Mouse (Mus musculus) lung, postnatal 25 days (tissue): ENCODE measurements around the gene Atoh1.

Experiments used
- DNase-seq: peaks from one replicate; pipeline ENCODE4 v3.0.0; 2022; ENCODE audit warnings: low spot score

The Atoh1 gene

DNA sequence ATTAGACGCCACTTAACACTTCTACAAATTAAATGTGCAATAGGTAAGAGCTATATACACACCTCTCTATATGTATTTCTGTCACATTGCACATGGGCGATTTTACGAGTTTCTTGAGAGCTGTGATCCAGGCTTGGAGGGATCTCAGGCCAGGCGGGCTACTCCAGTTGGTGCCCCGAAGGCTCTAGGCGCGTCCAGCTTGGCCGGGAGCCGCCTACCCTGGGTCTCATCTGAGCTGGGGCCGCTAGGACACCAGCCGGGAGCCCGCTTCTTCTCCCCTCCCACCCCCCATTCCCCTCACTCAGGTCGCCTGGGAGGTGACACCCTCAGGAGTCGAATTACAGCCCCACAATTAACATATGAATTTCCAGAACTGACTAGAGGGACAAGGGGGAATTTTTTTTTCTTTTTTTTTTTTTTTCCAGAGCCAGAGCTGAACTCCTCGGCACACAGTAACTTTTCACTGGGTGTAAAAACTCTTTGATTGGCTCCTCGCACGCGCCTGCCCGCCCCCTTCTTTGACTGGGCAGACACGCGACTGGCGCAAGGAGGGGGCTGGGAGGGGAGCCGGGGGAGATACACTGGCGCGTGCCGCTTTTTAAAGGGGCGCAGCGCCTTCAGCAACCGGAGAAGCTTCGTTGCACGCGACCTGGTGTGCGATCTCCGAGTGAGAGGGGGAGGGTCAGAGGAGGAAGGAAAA is at the start of gene Atoh1:
Atoh1 (plus strand) TSS at position 627 of the 700 bp plus-strand sequence.
- DNase-seq = peak; percentile 4

- DNase-seq = no peak
Observed at GRCm38 (mm10) chr6:64683974-64684373, 45.0 kb upstream of the Atoh1 start.

DNA sequence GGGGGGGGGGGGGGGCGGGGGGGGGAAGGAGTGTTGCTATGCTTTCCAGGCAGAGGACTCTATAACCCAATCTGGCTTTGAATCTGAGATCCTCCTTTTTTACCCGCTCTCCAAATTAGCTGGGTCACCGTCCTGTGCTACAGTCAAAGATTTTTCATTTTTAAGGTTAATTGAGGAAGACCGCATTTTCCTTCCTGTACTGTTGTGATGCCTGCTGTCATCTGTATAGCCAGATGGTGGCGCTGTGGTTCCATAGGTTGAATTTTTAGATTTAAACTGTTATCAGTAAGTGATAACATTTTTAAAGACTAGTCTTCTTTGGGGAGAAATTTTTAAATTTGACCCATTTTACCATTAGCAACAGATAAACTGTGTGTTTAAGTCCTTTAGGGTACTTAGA is 44.0 kb upstream of the Atoh1 start:
- DNase-seq = no peak

DNA sequence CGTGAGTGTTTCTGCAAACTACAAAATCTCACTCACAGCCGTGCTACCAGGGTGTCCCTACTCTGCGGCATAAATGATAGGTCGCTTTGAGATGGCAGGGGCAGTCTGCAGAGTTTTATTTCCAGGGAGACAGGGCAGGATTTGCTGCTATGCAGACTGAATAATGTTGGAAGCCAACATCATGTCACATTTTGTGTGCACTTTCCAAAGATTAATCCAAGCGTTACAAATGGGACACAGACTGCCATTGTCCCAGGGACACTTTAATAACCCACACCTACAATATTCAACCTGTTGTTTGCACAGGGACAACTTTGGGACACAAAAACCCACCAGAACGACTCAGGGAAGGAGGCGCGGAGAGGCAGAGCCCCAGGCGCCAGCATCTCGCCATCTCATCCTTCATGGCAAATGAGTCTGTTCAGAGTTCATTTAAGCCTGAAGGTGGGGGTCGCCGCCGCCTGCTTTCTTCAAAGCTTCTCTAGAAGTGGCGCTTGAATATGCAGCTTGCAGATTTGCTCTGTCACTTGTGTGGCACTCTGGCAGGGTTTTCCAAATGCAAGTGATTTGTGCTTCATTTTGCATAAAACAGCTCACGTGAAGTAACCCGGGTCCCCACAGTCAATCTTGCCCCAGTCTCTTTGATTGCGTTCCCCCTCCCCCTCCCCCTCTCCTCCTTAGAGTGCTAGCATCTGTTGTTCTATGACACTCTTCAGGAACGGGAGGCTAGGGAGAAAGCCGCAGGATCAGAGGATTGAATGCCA is 40.6 kb upstream of the Atoh1 start:
- DNase-seq = no peak

- DNase-seq = no peak
Observed at GRCm38 (mm10) chr6:64694688-64695087, 34.2 kb upstream of the Atoh1 start.

- DNase-seq = no peak
Observed at GRCm38 (mm10) chr6:64703659-64704058, 25.3 kb upstream of the Atoh1 start.

- DNase-seq = peak; percentile 55
Observed at GRCm38 (mm10) chr6:64727751-64728403, 1.0 kb upstream of the Atoh1 start.

- no peak for DNase-seq
Observed at GRCm38 (mm10) chr6:64729231-64730011, 496 bp downstream of the Atoh1 start.

DNA sequence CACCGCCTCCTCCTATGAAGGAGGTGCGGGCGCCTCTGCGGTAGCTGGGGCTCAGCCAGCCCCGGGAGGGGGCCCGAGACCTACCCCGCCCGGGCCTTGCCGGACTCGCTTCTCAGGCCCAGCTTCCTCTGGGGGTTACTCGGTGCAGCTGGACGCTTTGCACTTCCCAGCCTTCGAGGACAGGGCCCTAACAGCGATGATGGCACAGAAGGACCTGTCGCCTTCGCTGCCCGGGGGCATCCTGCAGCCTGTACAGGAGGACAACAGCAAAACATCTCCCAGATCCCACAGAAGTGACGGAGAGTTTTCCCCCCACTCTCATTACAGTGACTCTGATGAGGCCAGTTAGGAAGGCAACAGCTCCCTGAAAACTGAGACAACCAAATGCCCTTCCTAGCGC is 1.1 kb downstream of the Atoh1 start:
- DNase-seq = no peak

- no peak for DNase-seq
Observed at GRCm38 (mm10) chr6:64730506-64731020, 1.6 kb downstream of the Atoh1 start.

GRCm38 (mm10) chr6:64731126-64731525 is 2.2 kb downstream of the Atoh1 start:
- no peak for DNase-seq

GRCm38 (mm10) chr6:64731621-64732320 is 2.8 kb downstream of the Atoh1 start:
- no peak for DNase-seq

GRCm38 (mm10) chr6:64733311-64733710 is 4.4 kb downstream of the Atoh1 start:
- DNase-seq = no peak

DNA sequence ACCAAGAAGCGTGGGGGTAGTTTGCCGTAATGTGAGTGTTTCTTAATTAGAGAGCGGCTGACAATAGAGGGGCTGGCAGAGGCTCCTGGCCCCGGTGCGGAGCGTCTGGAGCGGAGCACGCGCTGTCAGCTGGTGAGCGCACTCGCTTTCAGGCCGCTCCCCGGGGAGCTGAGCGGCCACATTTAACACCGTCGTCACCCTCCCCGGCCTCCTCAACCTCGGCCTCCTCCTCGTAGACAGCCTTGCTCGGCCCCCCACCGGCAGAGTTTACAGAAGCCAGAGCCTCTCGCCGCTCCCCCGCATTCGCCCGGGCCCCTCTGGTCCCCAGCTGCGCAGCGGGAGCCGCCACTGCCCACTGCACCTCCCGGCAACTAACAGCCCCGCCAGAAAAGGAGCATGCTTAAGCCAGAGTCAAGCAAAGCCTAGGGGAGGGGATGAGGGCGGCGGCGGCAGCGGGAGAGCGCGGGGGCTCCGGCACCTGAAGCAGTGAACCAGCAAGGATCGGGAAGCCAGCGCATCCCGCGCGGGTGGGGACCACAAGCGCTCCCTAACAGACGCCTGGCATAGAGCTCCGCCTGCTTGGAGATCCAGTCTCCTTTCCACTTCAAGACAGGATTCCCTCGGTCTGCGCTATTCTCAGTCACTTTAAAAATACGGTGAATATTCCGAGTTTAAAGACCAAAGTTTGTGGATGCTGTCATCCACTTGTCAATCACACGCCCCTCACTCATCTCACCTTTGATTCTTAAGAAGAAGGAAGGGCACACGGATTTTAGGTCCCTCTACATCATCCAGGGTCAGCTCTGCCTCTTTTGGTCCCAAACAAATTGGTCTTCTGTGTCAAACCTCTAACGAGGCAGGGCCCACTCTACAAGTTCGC is 5.8 kb downstream of the Atoh1 start:
- no peak for DNase-seq

GRCm38 (mm10) chr6:64736317-64736716 is 7.4 kb downstream of the Atoh1 start:
- DNase-seq = no peak

GRCm38 (mm10) chr6:64742915-64743489 is 14.1 kb downstream of the Atoh1 start:
- no peak for DNase-seq

GRCm38 (mm10) chr6:64754515-64754914 is 25.6 kb downstream of the Atoh1 start:
- no peak for DNase-seq

DNA sequence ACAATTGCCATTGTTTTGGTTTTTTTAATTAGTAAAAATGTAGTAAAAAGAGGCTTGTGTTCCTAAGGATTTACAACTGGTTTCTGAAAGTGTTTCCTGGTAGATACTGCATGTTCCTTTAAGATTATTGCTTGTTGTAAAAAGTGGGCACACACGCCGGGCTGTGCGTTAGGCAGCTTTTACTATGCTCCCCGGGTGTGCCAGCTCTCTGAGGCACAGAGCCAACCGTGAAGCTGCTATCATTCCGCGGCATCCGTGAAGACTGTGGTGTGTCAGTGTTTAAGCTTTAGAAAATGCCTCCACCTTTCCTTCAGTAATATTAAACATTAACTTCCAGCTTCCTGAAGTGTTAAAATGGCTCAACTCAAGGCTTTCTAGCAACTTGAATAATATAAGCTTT is 35.0 kb downstream of the Atoh1 start:
- no peak for DNase-seq

- DNase-seq = no peak
Observed at GRCm38 (mm10) chr6:64773430-64773829, 44.5 kb downstream of the Atoh1 start.
